Mouse (Mus musculus): ENCODE data around the gene Gm13057. TPM values are rescaled to one million over a fixed set of nuclear protein-coding genes. Genes with fewer than 3 reads are reported as not detected.
"Not testable (repeated sequence)": the region's sequence is repeated elsewhere in the genome, so short reads cannot be mapped to it uniquely, and the experiment has no call there.

Gm13057 gene
- not detected in 2 replicates for polyA plus RNA-seq (2016; fragmentation: Nextera tagmentation; extraction: Ambion mirVana)

- not testable (repeated sequence) for H3K9ac ChIP-seq; H3K4me3 ChIP-seq; H3K36me3 ChIP-seq; H3K4me2 ChIP-seq; H3K4me1 ChIP-seq (replicated peaks); H3K27me3 ChIP-seq (replicated peaks); H3K9me3 ChIP-seq (replicated peaks); ATAC-seq (ENCODE audit: insufficient number of reproducible peaks, low FRiP score); H3K27ac ChIP-seq (ENCODE audit: poor library complexity, severe bottlenecking)
- WGBS, result no CpG with 5 or more reads among the region's 3 CpGs
Observed at GRCm38 (mm10) chr4:143551400-143551799, at the start of gene Gm13057, which contains the start of gene BC080695. Gene Gm13057, plus strand, starts transcription at chr4:143551709. Gene BC080695, plus strand, starts transcription at chr4:143551700.

- Histone ChIP-seq H3K9me3 (replicated peaks) (0 out of 2 replicates have a peak, but pooled peaks cover 3% of the 10 kb centered on the region), H3K27me3 (replicated peaks) (no peaks in the 10 kb centered on the region), H3K4me3 (no peak within 1 kb of the TSS), H3K9ac (no peak within 1 kb of the TSS), H3K36me3 (no peaks in the 10 kb centered on the region), H3K4me2 (no peak within 1 kb of the TSS), H3K27ac (ENCODE audit: poor library complexity, severe bottlenecking) (no peak within 1 kb of the TSS), H3K4me1 (replicated peaks) (no peaks in the 10 kb centered on the region)
- ATAC-seq (ENCODE audit: insufficient number of reproducible peaks, low FRiP score), result no peak
- WGBS, result 72% methylated on average over 3 of the region's 3 CpGs
Observed at GRCm38 (mm10) chr4:143511043-143511442, 40.5 kb upstream of the Gm13057 start, which contains the start of gene Gm13043. Gene Gm13043, plus strand, starts transcription at chr4:143511343.

DNA sequence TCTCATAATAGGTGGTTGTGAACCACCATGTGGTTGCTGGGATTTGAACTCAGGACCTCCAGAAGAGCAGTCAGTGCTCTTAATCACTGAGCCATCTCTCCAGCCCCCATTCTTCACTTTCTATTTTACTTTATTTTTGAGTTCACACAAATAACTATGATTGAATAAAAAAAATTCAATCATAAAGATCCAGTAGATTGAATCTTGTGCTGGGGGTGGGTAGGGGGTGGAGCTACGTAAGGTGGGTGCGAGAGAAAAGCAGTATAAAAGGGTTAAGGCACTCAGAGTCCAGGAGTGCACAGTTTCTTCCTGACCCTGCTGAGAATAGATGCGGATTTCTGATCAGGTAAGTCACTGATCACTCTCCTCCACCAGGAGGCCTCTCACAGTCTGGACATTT is 15.9 kb upstream of the Gm13057 start, which contains the start of gene Gm13040:
Gene Gm13040 (plus strand): TSS at position 301 of the 400 bp plus-strand sequence.
- no CpG with 5 or more reads among the region's 3 CpGs for WGBS
- not testable (repeated sequence) for H3K9ac ChIP-seq; H3K36me3 ChIP-seq; H3K4me1 ChIP-seq (replicated peaks); ATAC-seq (ENCODE audit: insufficient number of reproducible peaks, low FRiP score); H3K9me3 ChIP-seq (replicated peaks); H3K27me3 ChIP-seq (replicated peaks); H3K4me2 ChIP-seq; H3K4me3 ChIP-seq; H3K27ac ChIP-seq (ENCODE audit: poor library complexity, severe bottlenecking)

Other genes starting within 250 kb of the Gm13057 start
- gene Lrrc38, start 202.0 kb upstream of the Gm13057 start, polyA plus RNA-seq (2016; fragmentation: Nextera tagmentation; extraction: Ambion mirVana), result 0.08 TPM in 1 of 2 replicates, not detected in the other
- not detected in 2 replicates for gene Pramel1, start 157.3 kb upstream of the Gm13057 start, polyA plus RNA-seq (2016; fragmentation: Nextera tagmentation; extraction: Ambion mirVana)
- gene Pramef8, start 139.3 kb upstream of the Gm13057 start, polyA plus RNA-seq (2016; fragmentation: Nextera tagmentation; extraction: Ambion mirVana), result 13.6 and 13.8 TPM in 2 replicates
- gene Oog4, start 101.4 kb upstream of the Gm13057 start, polyA plus RNA-seq (2016; fragmentation: Nextera tagmentation; extraction: Ambion mirVana), result not detected in 2 replicates
- gene Gm13043, start 40.4 kb upstream of the Gm13057 start, polyA plus RNA-seq (2016; fragmentation: Nextera tagmentation; extraction: Ambion mirVana), result not detected in 2 replicates
- not detected in 2 replicates for gene Gm13040, start 15.8 kb upstream of the Gm13057 start, polyA plus RNA-seq (2016; fragmentation: Nextera tagmentation; extraction: Ambion mirVana)
- gene BC080695, start within 50 bp of the Gm13057 start, polyA plus RNA-seq (2016; fragmentation: Nextera tagmentation; extraction: Ambion mirVana), result not detected in 2 replicates
- gene Gm13083, start 63.3 kb downstream of the Gm13057 start, polyA plus RNA-seq (2016; fragmentation: Nextera tagmentation; extraction: Ambion mirVana), result not detected in 2 replicates
- not detected in 2 replicates for gene Gm13088, start 105.5 kb downstream of the Gm13057 start, polyA plus RNA-seq (2016; fragmentation: Nextera tagmentation; extraction: Ambion mirVana)
- not detected in 2 replicates for gene Gm13089, start 151.0 kb downstream of the Gm13057 start, polyA plus RNA-seq (2016; fragmentation: Nextera tagmentation; extraction: Ambion mirVana)
- gene Gm13078, start 167.7 kb downstream of the Gm13057 start, polyA plus RNA-seq (2016; fragmentation: Nextera tagmentation; extraction: Ambion mirVana), result not detected in 2 replicates
- not detected in 2 replicates for gene Gm13023, start 237.6 kb downstream of the Gm13057 start, polyA plus RNA-seq (2016; fragmentation: Nextera tagmentation; extraction: Ambion mirVana)